Mouse (Mus musculus): Measurements from ENCODE around the gene Abhd17c.
A peak's percentile ranks its signal among the peaks of the same experiment; 100 is the strongest.

Abhd17c gene

GRCm38 (mm10) chr7:84119216-84120105 is 32.2 kb downstream of the Abhd17c start:
- DNase-seq (ENCODE audit: low read depth, low spot score): no peak

GRCm38 (mm10) chr7:84117543-84118122 is 34.1 kb downstream of the Abhd17c start:
- peak; percentile 52 for DNase-seq (ENCODE audit: low read depth, low spot score)

- no peak for DNase-seq (ENCODE audit: low read depth, low spot score)
Observed at GRCm38 (mm10) chr7:84116621-84117542, 34.8 kb downstream of the Abhd17c start.

- peak; percentile 50 for DNase-seq (ENCODE audit: low read depth, low spot score)
Observed at GRCm38 (mm10) chr7:84115385-84115784, 36.3 kb downstream of the Abhd17c start.

GRCm38 (mm10) chr7:84114775-84115174 is 36.9 kb downstream of the Abhd17c start:
- no peak for DNase-seq (ENCODE audit: low read depth, low spot score)

GRCm38 (mm10) chr7:84113035-84113390 is 38.7 kb downstream of the Abhd17c start:
- no peak for DNase-seq (ENCODE audit: low read depth, low spot score)

- DNase-seq (ENCODE audit: low read depth, low spot score): no peak
Observed at GRCm38 (mm10) chr7:84112351-84113034, 39.2 kb downstream of the Abhd17c start.

GRCm38 (mm10) chr7:84111716-84112350 is 39.9 kb downstream of the Abhd17c start:
- DNase-seq (ENCODE audit: low read depth, low spot score): no peak

- DNase-seq (ENCODE audit: low read depth, low spot score): no peak
Observed at GRCm38 (mm10) chr7:84106942-84107341, 44.8 kb downstream of the Abhd17c start.

GRCm38 (mm10) chr7:84102589-84102988 is 49.1 kb downstream of the Abhd17c start:
- DNase-seq (ENCODE audit: low read depth, low spot score): no peak

- DNase-seq (ENCODE audit: low read depth, low spot score): no peak
Observed at GRCm38 (mm10) chr7:84100672-84101071, 51.0 kb downstream of the Abhd17c start.

GRCm38 (mm10) chr7:84098098-84098497 is 53.6 kb downstream of the Abhd17c start:
- no peak for DNase-seq (ENCODE audit: low read depth, low spot score)

GRCm38 (mm10) chr7:84096501-84096900 is 55.2 kb downstream of the Abhd17c start:
- peak; percentile 40 for DNase-seq (ENCODE audit: low read depth, low spot score)

- no peak for DNase-seq (ENCODE audit: low read depth, low spot score)
Observed at GRCm38 (mm10) chr7:84090793-84091192, 60.9 kb downstream of the Abhd17c start.

GRCm38 (mm10) chr7:84089777-84090176 is 61.9 kb downstream of the Abhd17c start:
- DNase-seq (ENCODE audit: low read depth, low spot score): peak; percentile 43

- DNase-seq (ENCODE audit: low read depth, low spot score): peak; percentile 79
Observed at GRCm38 (mm10) chr7:84088971-84089370, 62.7 kb downstream of the Abhd17c start.

GRCm38 (mm10) chr7:84088191-84088590 is 63.5 kb downstream of the Abhd17c start:
- DNase-seq (ENCODE audit: low read depth, low spot score): no peak

- peak; percentile 92 for DNase-seq (ENCODE audit: low read depth, low spot score)
Observed at GRCm38 (mm10) chr7:84086039-84086829, 65.5 kb downstream of the Abhd17c start, which contains the start of gene Cemip. Gene Cemip, minus strand, starts transcription at chr7:84086502.

- peak; percentile 54 for DNase-seq (ENCODE audit: low read depth, low spot score)
Observed at GRCm38 (mm10) chr7:84085049-84085945, 66.4 kb downstream of the Abhd17c start.
